Mouse (Mus musculus) ES-Bruce4 (cell line): Measurements from ENCODE around the gene Ubqln4.

Source experiments
- CTCF ChIP-seq: IDR thresholded peaks from one replicate; pipeline ENCODE4 v1.8.1; 2011; ENCODE audit warnings: low read depth, low read length
- POLR2A ChIP-seq: IDR thresholded peaks from one replicate; pipeline ENCODE4 v1.8.1; 2011; ENCODE audit warnings: low read length; ENCODE audit not compliant: insufficient read depth

DNA sequence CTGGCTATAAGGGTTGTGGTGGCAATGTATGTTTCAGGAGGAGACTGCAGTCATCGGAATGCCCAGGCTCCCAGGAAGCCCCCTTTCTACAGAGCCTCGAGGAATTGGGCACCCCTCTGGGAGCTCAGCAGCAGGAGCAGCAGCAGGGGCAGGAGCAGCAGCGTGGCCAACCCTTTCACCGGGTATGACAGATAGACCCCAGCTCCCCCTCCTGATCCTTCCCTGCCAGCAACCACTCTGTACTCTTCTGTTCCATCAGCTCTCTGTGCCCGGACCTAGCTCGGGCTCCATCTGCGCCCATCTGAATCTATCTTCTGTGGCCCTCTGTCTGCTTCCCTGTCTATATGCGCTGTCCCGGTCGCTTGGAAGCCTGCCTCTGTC lies 54.2 kb downstream of the Ubqln4 start:
- TF ChIP-seq CTCF (no peak), POLR2A (no peak)
